Mouse (Mus musculus) CH12.LX (cell line): ENCODE results near the gene Il1b. TPM values are rescaled to one million over a fixed set of nuclear protein-coding genes. Genes with fewer than 3 reads are reported as not detected.

Experiments used
- DNase-seq: peaks from one replicate; pipeline ENCODE4 v3.0.0-alpha.2; 2013; ENCODE audit errors: extremely low read depth
- H3K27ac ChIP-seq: 2 replicates; pipeline ENCODE4 v1.5.1; 2012; ENCODE audit warnings: low read depth, mild to moderate bottlenecking, control low read depth, moderate library complexity; ENCODE audit not compliant: insufficient read depth
- H3K27me3 ChIP-seq: replicated peaks from 2 replicates; pipeline ENCODE3; 2012; ENCODE audit warnings: inconsistent platforms
- H3K36me3 ChIP-seq, 2 experiments: replicated peaks in 1 of 2; 2 replicates each; pipeline versions ENCODE3 to v1.6.1; 2012; ENCODE audit warnings: inconsistent platforms in 1 of 2, low read length in 1 of 2, mild to moderate bottlenecking in 1 of 2, mixed read lengths in 1 of 2, moderate library complexity in 1 of 2; ENCODE audit not compliant: control insufficient read depth in 1 of 2, insufficient read depth in 1 of 2
- H3K4me1 ChIP-seq, 2 experiments: 2 replicates each; pipeline ENCODE4 v1.6.1; 2012; ENCODE audit warnings: inconsistent platforms in 1 of 2, moderate library complexity in 1 of 2; ENCODE audit not compliant: insufficient read depth in 2 of 2, control insufficient read depth in 1 of 2
- H3K4me2 ChIP-seq: 2 replicates; pipeline ENCODE4 v1.6.1; 2012; ENCODE audit warnings: low read depth, mild to moderate bottlenecking, control low read depth; ENCODE audit not compliant: poor library complexity, insufficient read depth, severe bottlenecking
- H3K4me3 ChIP-seq, 3 experiments: fragments of 150-350 bp in 1 of 3; sonication (generic) in 1 of 3; replicated peaks in 1 of 3; 2 replicates each; pipeline versions ENCODE3 to v1.5.1; 2011 to 2012; ENCODE audit warnings: low read depth in 2 of 3, low read length in 2 of 3, mild to moderate bottlenecking in 2 of 3, moderate library complexity in 2 of 3, control low read depth in 1 of 3, improper control_type of control experiment in 1 of 3, inconsistent platforms in 1 of 3, mixed read lengths in 1 of 3; ENCODE audit not compliant: poor library complexity in 1 of 3
- H3K79me2 ChIP-seq: replicated peaks from 2 replicates; pipeline ENCODE4 v1.6.1; 2012; ENCODE audit warnings: mild to moderate bottlenecking, moderate library complexity; ENCODE audit not compliant: control insufficient read depth, poor library complexity, insufficient read depth, severe bottlenecking; ENCODE audit errors: extremely low read depth
- H3K9ac ChIP-seq: 2 replicates; pipeline ENCODE4 v1.6.1; 2012; ENCODE audit warnings: low read depth, mild to moderate bottlenecking, control low read depth, moderate library complexity; ENCODE audit not compliant: insufficient read depth
- H3K9me3 ChIP-seq: replicated peaks from 2 replicates; pipeline ENCODE3; 2012; ENCODE audit warnings: low read length, inconsistent platforms, mixed read lengths
- CHD2 ChIP-seq: IDR thresholded peaks from 2 replicates; pipeline ENCODE4 v1.6.1; 2011; ENCODE audit warnings: low read length, improper control_type of control experiment
- E2F4 ChIP-seq: IDR thresholded peaks from 2 replicates; pipeline ENCODE4 v1.6.1; 2011; ENCODE audit warnings: low read depth, low read length, improper control_type of control experiment; ENCODE audit not compliant: insufficient replicate concordance
- EP300 ChIP-seq: IDR thresholded peaks from 2 replicates; pipeline ENCODE4 v1.6.1; 2011; ENCODE audit warnings: low read length, improper control_type of control experiment
- ETS1 ChIP-seq: conservative IDR thresholded peaks from 2 replicates; pipeline ENCODE4 v1.6.1; 2012; ENCODE audit warnings: low read depth, mild to moderate bottlenecking, inconsistent platforms, low read length, improper control_type of control experiment, moderate library complexity
- JUN ChIP-seq: IDR thresholded peaks from 2 replicates; pipeline ENCODE4 v1.6.1; 2011; ENCODE audit warnings: low read depth, mild to moderate bottlenecking, low read length, improper control_type of control experiment, moderate library complexity; ENCODE audit not compliant: insufficient read depth
- KAT2A ChIP-seq: IDR thresholded peaks from 2 replicates; pipeline ENCODE4 v1.6.1; 2012; ENCODE audit warnings: low read length, improper control_type of control experiment, inconsistent platforms; ENCODE audit not compliant: insufficient replicate concordance
- MEF2A ChIP-seq: IDR thresholded peaks from 2 replicates; pipeline ENCODE4 v1.6.1; 2014; ENCODE audit warnings: low read depth, mild to moderate bottlenecking, inconsistent platforms, low read length, improper control_type of control experiment, borderline replicate concordance
- MYC ChIP-seq: IDR thresholded peaks from 2 replicates; pipeline ENCODE4 v1.6.1; 2011; ENCODE audit warnings: low read depth, mild to moderate bottlenecking, improper control_type of control experiment, low read length
- SIN3A ChIP-seq: IDR thresholded peaks from 2 replicates; pipeline ENCODE4 v1.6.1; 2012; ENCODE audit warnings: low read length, improper control_type of control experiment, inconsistent platforms
- TBP ChIP-seq: conservative IDR thresholded peaks from 2 replicates; pipeline ENCODE4 v1.6.1; 2011; ENCODE audit warnings: low read depth, low read length, improper control_type of control experiment
- ZNF384 ChIP-seq: IDR thresholded peaks from 2 replicates; pipeline ENCODE4 v1.6.1; 2012; ENCODE audit warnings: low read depth, low read length, improper control_type of control experiment, inconsistent platforms
- dilution Hi-C: fragments of 300-500 bp; cut with MboI; formaldehyde crosslinking; loops from 2 replicates; pipeline ENCODE4 v1.14.3; 2020; ENCODE audit warnings: low sequenced_read_pairs; ENCODE audit not compliant: extremely low pct_unique_long_range_greater_than_20kb, extremely low pct_ligation_motif_present
- in situ Hi-C: fragments of 300-500 bp; cut with MboI; formaldehyde crosslinking; loops from 3 replicates; pipeline ENCODE4 v1.14.3; 2019; ENCODE audit warnings: low sequenced_read_pairs, low pct_ligation_motif_present, low pct_unique_long_range_greater_than_20kb, mixed read lengths
- polyA plus RNA-seq: library from polyadenylated mRNA; unstranded; fragments of >175 nt; gene quantifications from 2 replicates; pipeline ENCODE4 v1.2.1, GENCODE M21; 2012; ENCODE audit warnings: low read depth; ENCODE audit not compliant: insufficient read length
- total RNA-seq, 2 experiments: library from RNA; depleted of rRNA; stranded (reverse); fragments of 300-350 nt in 1 of 2; fragments of >200 nt in 1 of 2; gene quantifications; 2 replicates each; pipeline ENCODE4 v1.2.3; 2012 to 2014

The Il1b gene
- total and polyA plus RNA-seq, 3 experiments, result 0.23 to 0.44 TPM; not detected in 1

GRCm38 (mm10) chr2:129338138-129338621 is 32.8 kb downstream of the Il1b start:
- dilution Hi-C loops, result no loop called here
- no peaks in the 10 kb centered on the region for H3K36me3 ChIP-seq
- peaks cover 0 to 13% of the 10 kb centered on the region in 2 experiments; a peak in 2 of 4 replicates for H3K4me1 ChIP-seq
- H3K79me2 ChIP-seq, result no peaks in the 10 kb centered on the region
- no peak overlapping the region for H3K9ac ChIP-seq
- in situ Hi-C loops, result no loop called here
- TF ChIP-seq CHD2 (no peak), ETS1 (no peak)
- TF ChIP-seq, all 38 proteins: peak for 0
- H3K27ac ChIP-seq, result no peak overlapping the region
- peak; percentile 40 for DNase-seq
- no peak overlapping the region for H3K4me3 ChIP-seq
- peaks cover 6% of the 10 kb centered on the region for H3K9me3 ChIP-seq
- no peaks in the 10 kb centered on the region for H3K27me3 ChIP-seq
- no peak overlapping the region for H3K4me2 ChIP-seq

- Histone ChIP-seq H3K4me3 (no peak overlapping the region), H3K27me3 (no peaks in the 10 kb centered on the region), H3K9me3 (no peaks in the 10 kb centered on the region), H3K4me2 (no peak overlapping the region), H3K27ac (no peak overlapping the region), H3K9ac (no peak overlapping the region), H3K4me1 (peaks cover 6 to 34% of the 10 kb centered on the region in 2 experiments; a peak in 3 of 4 replicates), H3K79me2 (no peaks in the 10 kb centered on the region), H3K36me3 (no peaks in the 10 kb centered on the region)
- no peak for DNase-seq
- dilution Hi-C loops, result no loop called here
- in situ Hi-C loops, result no loop called here
- TF ChIP-seq KAT2A (no peak), CHD2 (no peak), JUN (no peak), SIN3A (no peak), EP300 (no peak), ZNF384 (no peak), TBP (no peak), MEF2A (no peak)
Observed at GRCm38 (mm10) chr2:129333471-129333870, 37.5 kb downstream of the Il1b start.

GRCm38 (mm10) chr2:129330540-129330939 is 40.4 kb downstream of the Il1b start:
- no peak for TF ChIP-seq E2F4
- no peak for TF ChIP-seq MYC
- no peak for TF ChIP-seq CHD2
- peak; percentile 69; the same call in 1 of the 2 replicates for TF ChIP-seq MEF2A
- Histone ChIP-seq H3K27ac (no peak overlapping the region), H3K9ac (no peak overlapping the region), H3K4me3 (no peak overlapping the region), H3K4me2 (peak overlapping the region; percentile 9), H3K36me3 (no peaks in the 10 kb centered on the region), H3K27me3 (no peaks in the 10 kb centered on the region), H3K4me1 (peaks cover 6 to 27% of the 10 kb centered on the region in 2 experiments; a peak in 3 of 4 replicates), H3K9me3 (peaks cover 2% of the 10 kb centered on the region), H3K79me2 (no peaks in the 10 kb centered on the region)
- DNase-seq, result no peak
- in situ Hi-C loops (no loop called here), dilution Hi-C loops (no loop called here)
